Mouse (Mus musculus): Measurements from ENCODE around the gene Tle3.

DNA sequence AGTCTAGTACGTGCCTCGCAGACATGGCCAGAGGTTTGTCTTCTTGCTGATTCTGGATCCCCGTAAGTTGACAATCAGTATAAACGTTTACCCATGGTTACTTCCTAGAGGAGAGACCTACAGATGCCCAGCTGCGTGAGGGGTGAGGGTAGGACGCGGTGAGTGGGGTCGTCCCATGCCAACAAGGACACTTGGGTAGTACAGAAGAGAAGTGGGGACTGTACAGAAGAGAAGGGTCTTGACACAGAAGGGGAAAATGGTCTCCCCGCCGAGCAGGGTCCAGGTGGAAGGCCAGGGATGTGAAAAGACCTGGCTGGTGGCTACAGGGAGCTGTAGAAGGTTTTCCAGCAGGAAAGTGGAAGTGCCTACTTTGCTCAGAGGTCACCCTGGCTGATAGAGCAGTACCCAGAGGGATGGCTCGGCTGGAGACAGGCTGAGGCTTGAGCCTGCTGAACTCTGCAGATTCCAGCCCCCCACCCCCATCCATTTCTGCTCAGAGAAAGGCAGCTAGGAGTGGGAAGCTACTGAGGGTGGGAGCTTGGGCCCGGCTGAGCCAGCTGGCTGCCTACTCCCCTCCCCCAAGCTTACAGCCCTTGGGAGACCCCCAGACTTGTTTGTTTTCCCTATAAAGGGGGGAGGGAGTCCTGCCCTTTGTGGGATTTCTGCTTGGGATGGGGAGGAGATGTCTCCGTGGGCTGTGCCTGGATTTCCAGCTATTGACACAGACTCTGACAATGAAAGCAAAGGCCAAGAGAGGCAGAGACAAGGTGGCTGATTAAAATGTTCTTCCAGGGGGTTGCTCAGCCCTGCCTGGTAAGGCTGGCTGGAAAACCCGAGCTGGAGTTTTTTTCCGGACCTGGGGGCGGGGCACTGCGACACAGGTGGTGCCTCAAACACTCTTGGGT lies 11.2 kb upstream of the Tle3 start:
- TF ChIP-seq CTCF (IDR thresholded peaks at IDR 0.05; ENCODE audit: borderline replicate concordance, control insufficient read depth, extremely low read depth, insufficient read depth, low read length, poor library complexity) (no peak), POLR2A (IDR thresholded peaks at IDR 0.05; ENCODE audit: control insufficient read depth, extremely low read depth, insufficient read depth, low read length, poor library complexity) (no peak)

Data from thymus, adult 2 months (tissue).